Mouse (Mus musculus): ENCODE measurements around the gene Dnm2.

- no peak for TF ChIP-seq CTCF (IDR thresholded peaks at IDR 0.05; ENCODE audit: insufficient read depth, low read length)
- no peak for TF ChIP-seq POLR2A (IDR thresholded peaks at IDR 0.05; ENCODE audit: borderline replicate concordance, extremely low read depth, low read depth, low read length)
These were observed 5.1 kb upstream of the Dnm2 start for GRCm38 (mm10) chr9:21419646-21420045.

Measured in lung, adult 2 months (tissue).